Mouse (Mus musculus): ENCODE measurements at regions not wholly inside any gene's neighbourhood (a gene's known extent, or its start where the extent isn't known, plus 50 kb on each side); places are given as distances from the start of the nearest gene placed in this dataset.

GRCm38 (mm10) chr12:118439626-118440025, 138.4 kb upstream of the Sp4 start:
- H3K4me2 ChIP-seq (replicated peaks) = no peak overlapping the region
- no peaks in the 10 kb centered on the region for H3K9me3 ChIP-seq
- H3K36me3 ChIP-seq = no peaks in the 10 kb centered on the region
- WGBS = 79% methylated on average over 3 of the region's 3 CpGs
- ATAC-seq (ENCODE audit: low FRiP score, low read depth) = no peak
- no peaks in the 10 kb centered on the region for H3K27me3 ChIP-seq
- no peaks in the 10 kb centered on the region for H3K4me1 ChIP-seq
- no peak overlapping the region for H3K9ac ChIP-seq (replicated peaks)
- H3K4me3 ChIP-seq = no peak overlapping the region
- no peak overlapping the region for H3K27ac ChIP-seq (replicated peaks)

- ATAC-seq (ENCODE audit: low FRiP score, low read depth) = no peak
- no peaks in the 10 kb centered on the region for H3K27me3 ChIP-seq
- no peak overlapping the region for H3K4me2 ChIP-seq (replicated peaks)
- no peaks in the 10 kb centered on the region for H3K4me1 ChIP-seq
- no peaks in the 10 kb centered on the region for H3K9me3 ChIP-seq
- H3K9ac ChIP-seq (replicated peaks) = no peak overlapping the region
- no peak overlapping the region for H3K4me3 ChIP-seq
- no peaks in the 10 kb centered on the region for H3K36me3 ChIP-seq
- H3K27ac ChIP-seq (replicated peaks) = no peak overlapping the region
- WGBS = 90% methylated on average over 5 of the region's 5 CpGs
Observed at GRCm38 (mm10) chr12:118438882-118439281, 137.6 kb upstream of the Sp4 start.

GRCm38 (mm10) chr12:118432703-118433102, 131.5 kb upstream of the Sp4 start:
- WGBS = 75% methylated on average over 4 of the region's 4 CpGs
- no peak overlapping the region for H3K9ac ChIP-seq (replicated peaks)
- no peaks in the 10 kb centered on the region for H3K9me3 ChIP-seq
- H3K36me3 ChIP-seq = no peaks in the 10 kb centered on the region
- H3K4me1 ChIP-seq = no peaks in the 10 kb centered on the region
- no peak overlapping the region for H3K4me2 ChIP-seq (replicated peaks)
- H3K27ac ChIP-seq (replicated peaks) = no peak overlapping the region
- ATAC-seq (ENCODE audit: low FRiP score, low read depth) = no peak
- H3K27me3 ChIP-seq = no peaks in the 10 kb centered on the region
- no peak overlapping the region for H3K4me3 ChIP-seq

GRCm38 (mm10) chr12:118428384-118428783, 127.1 kb upstream of the Sp4 start:
- Histone ChIP-seq H3K27ac (replicated peaks) (no peak overlapping the region), H3K9me3 (no peaks in the 10 kb centered on the region), H3K36me3 (no peaks in the 10 kb centered on the region), H3K4me3 (no peak overlapping the region), H3K4me1 (no peaks in the 10 kb centered on the region), H3K4me2 (replicated peaks) (no peak overlapping the region), H3K9ac (replicated peaks) (no peak overlapping the region), H3K27me3 (no peaks in the 10 kb centered on the region)
- 82% methylated on average over 5 of the region's 5 CpGs for WGBS
- ATAC-seq (ENCODE audit: low FRiP score, low read depth) = no peak

- H3K4me1 ChIP-seq = no peaks in the 10 kb centered on the region
- H3K9me3 ChIP-seq = no peaks in the 10 kb centered on the region
- H3K4me2 ChIP-seq (replicated peaks) = no peak overlapping the region
- no peak overlapping the region for H3K9ac ChIP-seq (replicated peaks)
- no peaks in the 10 kb centered on the region for H3K36me3 ChIP-seq
- H3K27me3 ChIP-seq = no peaks in the 10 kb centered on the region
- no peak for ATAC-seq (ENCODE audit: low FRiP score, low read depth)
- 72% methylated on average over 1 of the region's 1 CpGs for WGBS
- no peak overlapping the region for H3K27ac ChIP-seq (replicated peaks)
- H3K4me3 ChIP-seq = no peak overlapping the region
Observed at GRCm38 (mm10) chr12:118415956-118416355, 114.7 kb upstream of the Sp4 start.

- H3K9me3 ChIP-seq = no peaks in the 10 kb centered on the region
- no peak overlapping the region for H3K4me2 ChIP-seq (replicated peaks)
- 81% methylated on average over 7 of the region's 7 CpGs for WGBS
- H3K27me3 ChIP-seq = no peaks in the 10 kb centered on the region
- no peaks in the 10 kb centered on the region for H3K36me3 ChIP-seq
- H3K27ac ChIP-seq (replicated peaks) = no peak overlapping the region
- ATAC-seq (ENCODE audit: low FRiP score, low read depth) = no peak
- H3K4me1 ChIP-seq = no peaks in the 10 kb centered on the region
- no peak overlapping the region for H3K9ac ChIP-seq (replicated peaks)
- H3K4me3 ChIP-seq = no peak overlapping the region
Observed at GRCm38 (mm10) chr12:118411767-118412430, 110.7 kb upstream of the Sp4 start.

GRCm38 (mm10) chr12:118410917-118411316, 109.7 kb upstream of the Sp4 start:
- no peaks in the 10 kb centered on the region for H3K27me3 ChIP-seq
- H3K4me1 ChIP-seq = no peaks in the 10 kb centered on the region
- H3K9me3 ChIP-seq = no peaks in the 10 kb centered on the region
- H3K27ac ChIP-seq (replicated peaks) = no peak overlapping the region
- no peak overlapping the region for H3K4me2 ChIP-seq (replicated peaks)
- H3K36me3 ChIP-seq = no peaks in the 10 kb centered on the region
- no peak overlapping the region for H3K9ac ChIP-seq (replicated peaks)
- ATAC-seq (ENCODE audit: low FRiP score, low read depth) = no peak
- H3K4me3 ChIP-seq = no peak overlapping the region

GRCm38 (mm10) chr12:118405135-118405534, 103.9 kb upstream of the Sp4 start:
- no peak for ATAC-seq (ENCODE audit: low FRiP score, low read depth)
- Histone ChIP-seq H3K36me3 (no peaks in the 10 kb centered on the region), H3K27me3 (no peaks in the 10 kb centered on the region), H3K4me3 (no peak overlapping the region), H3K27ac (replicated peaks) (no peak overlapping the region), H3K9ac (replicated peaks) (no peak overlapping the region), H3K9me3 (no peaks in the 10 kb centered on the region), H3K4me1 (no peaks in the 10 kb centered on the region), H3K4me2 (replicated peaks) (no peak overlapping the region)

GRCm38 (mm10) chr12:118404171-118404570, 102.9 kb upstream of the Sp4 start:
- Histone ChIP-seq H3K4me1 (no peaks in the 10 kb centered on the region), H3K4me2 (replicated peaks) (no peak overlapping the region), H3K36me3 (no peaks in the 10 kb centered on the region), H3K9ac (replicated peaks) (no peak overlapping the region), H3K27ac (replicated peaks) (no peak overlapping the region), H3K4me3 (no peak overlapping the region), H3K27me3 (no peaks in the 10 kb centered on the region), H3K9me3 (no peaks in the 10 kb centered on the region)
- WGBS = 67% methylated on average over 5 of the region's 5 CpGs
- ATAC-seq (ENCODE audit: low FRiP score, low read depth) = no peak

- no peak overlapping the region for H3K4me2 ChIP-seq (replicated peaks)
- H3K9ac ChIP-seq (replicated peaks) = no peak overlapping the region
- H3K4me1 ChIP-seq = no peaks in the 10 kb centered on the region
- WGBS = 86% methylated on average over 4 of the region's 4 CpGs
- no peak overlapping the region for H3K4me3 ChIP-seq
- no peaks in the 10 kb centered on the region for H3K27me3 ChIP-seq
- H3K9me3 ChIP-seq = no peaks in the 10 kb centered on the region
- no peak for ATAC-seq (ENCODE audit: low FRiP score, low read depth)
- H3K27ac ChIP-seq (replicated peaks) = no peak overlapping the region
- no peaks in the 10 kb centered on the region for H3K36me3 ChIP-seq
Observed at GRCm38 (mm10) chr12:118403519-118404087, 102.4 kb upstream of the Sp4 start.

GRCm38 (mm10) chr12:118401377-118401776, 100.1 kb upstream of the Sp4 start:
- H3K4me3 ChIP-seq = no peak overlapping the region
- H3K27me3 ChIP-seq = no peaks in the 10 kb centered on the region
- H3K9ac ChIP-seq (replicated peaks) = no peak overlapping the region
- H3K4me2 ChIP-seq (replicated peaks) = no peak overlapping the region
- no peaks in the 10 kb centered on the region for H3K4me1 ChIP-seq
- no peak overlapping the region for H3K27ac ChIP-seq (replicated peaks)
- H3K9me3 ChIP-seq = no peaks in the 10 kb centered on the region
- ATAC-seq (ENCODE audit: low FRiP score, low read depth) = no peak
- H3K36me3 ChIP-seq = no peaks in the 10 kb centered on the region

GRCm38 (mm10) chr12:118391654-118392053, 90.4 kb upstream of the Sp4 start:
- Histone ChIP-seq H3K9ac (replicated peaks) (no peak overlapping the region), H3K36me3 (no peaks in the 10 kb centered on the region), H3K27ac (replicated peaks) (no peak overlapping the region), H3K4me2 (replicated peaks) (no peak overlapping the region), H3K4me3 (no peak overlapping the region), H3K9me3 (no peaks in the 10 kb centered on the region), H3K27me3 (no peaks in the 10 kb centered on the region), H3K4me1 (no peaks in the 10 kb centered on the region)
- no peak for ATAC-seq (ENCODE audit: low FRiP score, low read depth)

- 91% methylated on average over 3 of the region's 3 CpGs for WGBS
- no peak overlapping the region for H3K27ac ChIP-seq (replicated peaks)
- H3K9me3 ChIP-seq = no peaks in the 10 kb centered on the region
- H3K4me1 ChIP-seq = no peaks in the 10 kb centered on the region
- H3K4me2 ChIP-seq (replicated peaks) = no peak overlapping the region
- no peaks in the 10 kb centered on the region for H3K27me3 ChIP-seq
- H3K4me3 ChIP-seq = no peak overlapping the region
- ATAC-seq (ENCODE audit: low FRiP score, low read depth) = no peak
- no peak overlapping the region for H3K9ac ChIP-seq (replicated peaks)
- H3K36me3 ChIP-seq = no peaks in the 10 kb centered on the region
Observed at GRCm38 (mm10) chr12:118381013-118381412, 79.8 kb upstream of the Sp4 start.
